Mouse (Mus musculus) lung, adult 2 months (tissue): Measurements from ENCODE around the gene Myo16.

Experiments used
- CTCF ChIP-seq: fragments of 200-500 bp; IDR thresholded peaks from 2 replicates; pipeline ENCODE4 v1.5.1; 2011; ENCODE audit warnings: mild to moderate bottlenecking, low read length, control low read depth; ENCODE audit not compliant: insufficient read depth
- POLR2A ChIP-seq: fragments of 200-500 bp; IDR thresholded peaks from 2 replicates; pipeline ENCODE4 v1.6.1; 2011; ENCODE audit warnings: low read depth, mild to moderate bottlenecking, control low read depth, low read length, borderline replicate concordance; ENCODE audit errors: extremely low read depth

GRCm38 (mm10) chr8:10611636-10612035 is 457.9 kb downstream of the Myo16 start:
- no peak for TF ChIP-seq CTCF
- no peak for TF ChIP-seq POLR2A
